Mouse (Mus musculus): ENCODE measurements around the gene Gm20388.

GRCm38 (mm10) chr8:124039351-124039750 is 4128.7 kb downstream of the Gm20388 start:
- TF ChIP-seq CTCF (IDR thresholded peaks at IDR 0.05; ENCODE audit: low read depth, low read length) = no peak
- TF ChIP-seq POLR2A (IDR thresholded peaks at IDR 0.05; ENCODE audit: insufficient read depth, low read length) = no peak
- TF ChIP-seq EP300 (IDR thresholded peaks at IDR 0.05; ENCODE audit: insufficient read depth, low read depth, low read length) = no peak

Measured in ES-Bruce4 (cell line).